Mouse (Mus musculus): Measurements from ENCODE around the gene Gpr174. TPM values are rescaled to one million over a fixed set of nuclear protein-coding genes. Genes with fewer than 3 reads are reported as not detected.

Gene Gpr174
- polyA plus RNA-seq, 1 experiment, result 0.20 TPM

Other genes starting within 250 kb of the Gpr174 start
- 1.3 and 1.7 TPM in 2 replicates for gene P2ry10, start 167.4 kb upstream of the Gpr174 start, polyA plus RNA-seq (2012; rRNA removed)
- gene P2ry10b, start 107.0 kb upstream of the Gpr174 start, polyA plus RNA-seq (2012; rRNA removed), result 1.1 and 1.2 TPM in 2 replicates
- 1.6 and 1.9 TPM in 2 replicates for gene Itm2a, start 147.5 kb downstream of the Gpr174 start, polyA plus RNA-seq (2012; rRNA removed)

Data from large intestine, adult 2 months (tissue).